Mouse (Mus musculus): ENCODE data around the gene Npy5r.

Gene Npy5r

DNA sequence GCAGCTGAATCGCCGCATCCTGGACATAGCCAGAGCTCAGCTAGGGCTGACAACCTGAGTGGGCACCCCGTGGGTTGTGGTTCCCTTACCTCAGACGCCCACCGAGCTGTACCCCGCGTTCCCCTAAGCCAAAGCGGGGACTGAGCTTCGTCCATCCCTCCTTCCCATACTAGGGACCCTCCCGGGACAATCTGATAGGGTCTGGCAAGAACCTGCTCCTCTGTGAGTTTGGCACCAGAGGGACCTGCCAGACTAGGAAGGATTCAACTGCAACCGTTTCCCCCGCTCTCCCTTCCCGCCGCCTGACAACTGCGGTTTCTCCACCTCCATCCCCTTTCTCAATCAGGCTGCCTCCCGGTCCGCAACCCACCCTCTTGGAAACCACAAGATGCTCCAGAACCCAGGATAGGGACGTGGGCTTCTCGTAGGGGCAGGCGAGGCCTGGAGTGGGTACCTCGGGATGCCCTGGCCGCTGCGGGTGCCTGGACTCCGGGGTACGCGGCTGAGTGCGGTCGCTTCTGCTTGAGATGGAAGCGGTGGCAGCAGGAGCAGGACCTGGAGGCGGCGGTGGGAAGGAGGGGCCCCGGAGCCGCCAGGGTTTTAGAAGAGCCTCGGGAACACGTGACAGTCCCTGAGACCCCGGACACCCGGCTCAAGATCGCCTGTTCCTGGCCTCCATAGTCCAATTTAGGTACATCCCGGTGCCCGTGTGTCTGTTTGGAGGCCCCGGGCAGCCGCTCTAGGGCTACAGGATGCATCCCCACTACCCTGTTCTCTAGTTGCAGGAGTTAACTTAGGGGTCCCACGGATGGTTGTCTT, at the start of gene Npy5r:
TSS of gene Npy5r (minus strand) at position 618 of the 819 bp plus-strand sequence.
- no peak for DNase-seq (ENCODE audit: low spot score in 2 of 2)

DNA sequence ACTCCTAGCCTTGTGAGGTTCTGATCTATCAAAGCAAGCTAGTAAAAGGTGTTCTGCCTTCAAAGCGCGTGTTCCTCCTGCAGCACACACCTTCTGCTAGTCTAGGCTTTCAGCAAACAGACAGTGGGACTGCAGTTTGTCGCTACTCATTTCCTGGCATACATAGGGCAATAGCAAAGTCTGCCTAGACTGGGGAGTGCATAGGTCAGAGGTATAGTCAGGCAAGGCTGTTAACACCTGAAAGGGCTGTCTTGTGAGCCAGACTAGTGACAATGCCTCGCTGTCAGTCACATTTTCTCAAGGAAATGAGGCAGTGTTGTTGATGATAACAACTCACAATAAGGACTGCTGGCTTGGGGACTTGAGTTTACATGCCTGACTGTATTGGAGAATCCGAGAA, 44.0 kb upstream of the Npy5r start:
- no peak for DNase-seq (ENCODE audit: low spot score in 2 of 2)

DNA sequence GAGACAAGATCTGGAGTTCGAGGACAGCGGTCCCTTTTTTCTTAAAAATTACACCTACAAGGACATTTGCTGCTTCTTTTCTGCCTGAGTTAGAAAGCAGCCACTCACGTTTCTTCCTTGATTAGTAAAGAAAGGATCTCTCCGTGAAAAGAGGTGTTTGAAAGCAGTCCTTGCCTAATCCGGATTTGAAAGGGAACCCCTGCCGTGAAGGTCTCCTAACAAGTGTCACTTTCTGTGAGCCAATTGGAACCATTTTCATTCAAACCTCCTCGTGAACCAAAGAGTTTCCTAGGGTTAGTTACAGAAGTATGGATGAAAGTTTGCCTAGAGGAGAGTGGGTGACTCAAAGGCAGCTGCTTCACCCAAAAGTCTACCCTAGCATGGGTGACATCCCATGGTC, 41.5 kb upstream of the Npy5r start:
- no peak for DNase-seq (ENCODE audit: low spot score in 2 of 2)

DNA sequence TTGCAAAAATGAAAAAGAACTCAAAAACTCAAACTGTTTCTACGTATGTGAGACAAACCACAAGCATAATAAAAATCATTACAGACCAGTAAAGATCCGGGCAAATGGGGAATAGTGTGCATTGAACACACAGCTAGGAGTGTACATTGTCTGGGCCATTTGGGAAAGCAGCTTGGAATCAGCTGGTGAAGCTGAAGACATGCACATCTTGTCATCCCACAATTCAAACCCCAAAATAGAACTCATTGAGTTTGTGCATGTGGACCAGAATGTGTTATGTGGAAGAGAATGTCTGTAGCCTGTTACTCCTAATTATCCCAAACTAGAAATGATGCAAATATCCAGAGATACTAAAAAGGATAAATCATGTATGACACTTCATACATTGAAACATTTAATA, 34.9 kb upstream of the Npy5r start:
- DNase-seq (ENCODE audit: low spot score in 2 of 2) = no peak

DNA sequence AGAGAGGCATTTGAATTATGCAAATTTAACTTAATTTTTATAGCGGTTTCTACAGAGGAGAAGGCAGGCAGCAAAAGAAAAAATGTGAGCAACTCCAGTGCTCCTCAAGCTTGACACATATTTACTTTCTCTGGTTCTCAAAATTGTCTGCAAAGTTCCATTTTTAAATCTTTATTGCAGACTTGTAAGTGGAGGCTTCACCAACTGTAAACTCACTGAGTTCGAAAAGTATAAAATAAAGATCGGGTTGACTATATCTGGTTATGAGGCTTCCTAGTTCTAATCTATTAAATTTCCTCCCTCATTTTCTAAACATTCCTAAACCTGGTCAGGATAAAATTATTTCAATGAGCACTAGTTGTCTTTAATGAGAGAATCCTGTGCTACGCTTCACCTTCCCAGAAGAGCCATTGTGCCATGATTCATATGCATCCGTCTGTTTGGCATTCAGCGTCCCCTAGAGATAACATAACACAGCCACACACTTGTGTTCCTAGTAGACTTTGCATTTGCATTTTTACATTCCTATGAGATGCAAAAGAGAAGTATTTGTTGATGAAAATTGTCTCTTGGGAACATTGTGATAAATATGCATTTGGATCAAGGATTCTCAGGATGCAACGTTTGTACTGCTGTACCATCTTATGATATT, 26.5 kb upstream of the Npy5r start:
- no peak for DNase-seq (ENCODE audit: low spot score in 2 of 2)

DNA sequence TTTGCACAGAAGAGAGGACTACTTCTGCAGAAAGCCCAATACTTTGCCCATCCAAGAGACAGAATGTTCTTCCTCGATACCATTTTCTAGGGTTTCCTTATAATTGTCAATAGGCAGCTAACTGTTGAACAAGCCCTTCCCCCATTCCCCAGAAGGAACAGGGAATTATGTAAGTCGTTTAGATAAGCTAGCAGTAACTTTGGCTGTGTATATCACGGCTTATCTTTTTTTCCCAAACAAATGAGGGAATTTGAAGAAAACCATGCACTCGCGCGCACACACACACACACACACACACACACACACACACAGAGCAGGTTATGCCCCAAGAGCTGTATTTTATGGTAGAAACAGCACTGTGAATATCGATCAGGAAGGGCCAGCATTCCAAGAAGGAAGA, 10.9 kb upstream of the Npy5r start:
- no peak for DNase-seq (ENCODE audit: low spot score in 2 of 2)

DNA sequence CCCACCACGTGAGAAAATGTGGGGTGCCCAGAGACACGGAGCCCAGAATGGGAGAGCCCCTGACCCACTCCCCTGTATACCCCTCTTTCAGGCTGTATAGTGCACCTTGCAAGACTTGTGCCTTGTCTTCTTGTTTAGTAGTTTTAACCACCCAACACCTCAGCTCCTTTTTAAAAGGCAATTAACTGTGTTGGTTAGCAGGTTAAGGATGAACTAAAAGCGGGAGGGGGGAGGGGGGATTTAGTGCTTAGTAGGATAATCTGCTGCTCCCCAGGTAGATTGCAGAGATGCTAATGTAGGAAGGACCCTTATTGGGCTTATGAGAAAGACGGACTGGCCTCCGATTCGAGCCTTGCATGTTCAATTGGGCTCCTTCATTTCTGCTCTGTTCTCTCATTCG, 10.1 kb upstream of the Npy5r start:
- DNase-seq (ENCODE audit: low spot score in 2 of 2) = no peak

DNA sequence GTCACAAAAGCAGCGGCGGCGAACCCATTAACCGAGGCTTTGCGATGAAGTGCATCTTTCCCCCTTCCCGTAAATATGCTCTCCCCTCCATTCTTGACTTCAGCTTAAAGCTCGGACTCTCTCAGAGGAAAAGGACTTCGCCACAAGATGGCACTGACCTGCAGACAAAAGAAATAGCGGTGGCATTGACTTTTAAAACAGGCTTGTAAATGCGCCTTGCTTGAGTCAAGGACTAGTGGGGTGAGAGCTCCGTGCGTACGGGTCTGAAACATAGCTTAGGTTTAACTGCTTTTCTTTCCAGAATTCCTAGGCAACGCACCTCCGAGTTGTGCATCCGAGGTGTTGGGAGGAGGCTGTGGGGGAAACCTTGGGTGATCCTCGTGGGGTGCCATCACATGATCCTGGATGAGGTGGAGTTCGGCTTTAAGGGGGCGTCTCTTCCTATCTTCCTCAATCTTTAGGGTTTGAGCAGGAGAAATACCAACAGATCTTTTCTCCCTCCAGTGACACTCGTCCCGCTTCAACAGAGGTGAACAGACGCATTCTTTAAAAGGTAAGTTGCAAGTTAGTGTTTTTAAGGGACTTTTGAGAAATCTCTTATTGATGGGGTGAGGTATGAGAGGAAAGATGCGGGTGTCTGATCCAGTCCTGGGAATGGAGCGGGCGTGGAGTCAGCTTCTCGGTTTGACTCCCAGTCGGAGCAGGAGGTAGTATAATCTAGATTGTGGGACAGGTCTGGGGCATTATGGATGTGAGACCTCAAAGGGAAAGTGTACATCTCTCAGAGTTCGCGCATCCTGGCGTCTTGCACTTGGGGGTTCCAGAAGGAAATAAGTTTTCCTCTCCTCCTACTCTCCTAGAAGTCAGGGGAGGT, 9.3 kb upstream of the Npy5r start, which contains the start of gene Npy1r:
TSS of gene Npy1r (plus strand) at position 223 of the 874 bp plus-strand sequence.
- DNase-seq (ENCODE audit: low spot score in 2 of 2) = no peak

DNA sequence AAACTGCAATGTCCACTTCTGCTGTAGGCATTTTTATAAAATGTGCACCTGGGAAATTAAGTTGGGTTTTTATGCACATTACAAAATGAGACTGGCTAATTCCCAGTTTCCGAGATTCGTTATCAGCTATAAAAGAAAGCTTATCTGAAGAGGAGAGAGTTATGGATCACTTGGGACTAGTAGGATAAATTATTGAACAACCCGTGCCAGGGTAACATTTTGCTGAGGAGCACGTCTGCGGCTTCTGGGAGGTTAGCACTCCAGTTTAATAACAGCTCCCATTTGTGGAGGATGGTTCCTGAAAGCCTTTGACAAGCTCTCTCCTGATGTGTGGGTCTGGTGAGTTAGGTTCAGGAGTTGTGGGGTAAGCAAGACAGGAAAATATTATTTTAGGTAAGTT, 2.5 kb upstream of the Npy5r start:
- DNase-seq (ENCODE audit: low spot score in 2 of 2) = no peak

DNA sequence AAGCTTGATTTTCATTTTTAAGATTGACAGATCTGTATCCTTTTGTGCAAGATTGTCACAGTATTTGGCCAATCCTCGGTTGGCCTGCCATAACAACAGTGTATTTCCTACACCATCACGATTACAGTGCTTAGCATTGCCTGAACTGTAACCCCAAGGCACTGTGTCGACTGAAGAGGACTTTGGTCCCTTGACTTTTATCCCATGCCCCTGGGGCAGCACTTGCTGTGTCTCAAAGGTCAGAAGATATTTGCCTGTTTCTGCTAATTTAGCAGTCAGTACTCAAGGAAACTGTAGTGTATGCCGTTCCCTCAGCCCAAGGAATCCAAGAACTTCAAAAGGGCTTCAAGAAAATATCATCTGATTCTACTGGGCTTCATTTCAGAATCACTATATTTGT, 871 bp upstream of the Npy5r start:
- no peak for DNase-seq (ENCODE audit: low spot score in 2 of 2)

DNA sequence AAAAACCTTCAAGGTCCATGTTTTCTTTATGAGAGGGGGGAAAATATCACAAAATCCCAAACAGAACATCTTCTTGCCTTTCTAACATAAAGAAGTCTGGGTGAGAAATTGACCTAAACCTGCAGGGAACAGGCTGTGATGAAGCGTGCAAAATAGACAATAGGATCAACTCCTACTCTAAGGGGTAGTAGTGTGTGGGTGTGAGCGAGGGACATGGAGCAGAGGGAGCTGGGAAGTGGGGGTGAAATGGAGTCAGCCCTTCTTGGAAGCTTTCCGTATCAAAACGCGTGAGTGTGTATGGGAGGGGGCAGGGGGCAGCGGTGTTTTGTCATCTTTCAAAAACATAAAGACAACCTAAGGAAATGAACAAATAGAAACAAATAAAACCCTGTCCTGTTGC, 467 bp upstream of the Npy5r start:
- no peak for DNase-seq (ENCODE audit: low spot score in 2 of 2)

DNA sequence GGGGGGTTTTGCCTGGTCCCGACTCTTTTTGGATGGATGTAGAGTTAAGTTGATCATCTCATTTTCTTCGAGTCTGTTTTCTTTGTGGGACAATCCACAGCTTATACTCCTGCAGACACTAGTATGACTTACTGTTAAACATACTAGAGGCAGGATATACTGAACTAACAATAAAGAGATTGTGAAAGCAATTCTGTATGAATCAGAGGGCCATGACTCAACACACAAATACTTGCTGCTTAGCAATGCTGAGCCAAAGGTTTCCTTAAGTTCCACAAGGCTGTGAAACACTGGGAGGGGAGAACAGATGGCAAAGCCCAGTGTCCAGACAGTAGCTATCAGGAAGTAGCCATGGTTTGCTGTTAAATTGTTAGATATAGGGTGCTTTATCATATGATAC, 6.7 kb downstream of the Npy5r start:
- DNase-seq (ENCODE audit: low spot score in 2 of 2) = no peak

DNA sequence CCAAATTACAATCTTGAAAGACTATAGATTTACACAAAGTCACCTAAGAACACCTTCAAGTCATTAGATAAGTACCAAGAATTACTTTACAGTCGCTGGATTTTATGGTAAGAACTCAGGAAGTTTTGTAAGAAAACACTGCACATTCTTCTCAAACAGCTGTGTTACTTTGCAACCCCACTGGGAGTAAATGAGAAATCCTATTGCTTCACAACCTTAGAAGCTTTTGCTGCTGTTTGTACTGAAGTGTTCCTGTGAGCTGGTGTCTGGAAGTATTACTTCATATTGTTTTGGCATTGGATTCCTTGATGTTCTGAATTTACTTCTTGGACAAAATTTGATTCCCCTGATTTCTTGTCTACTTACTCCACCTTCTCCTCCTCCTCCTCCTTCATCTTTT, 57.2 kb downstream of the Npy5r start:
- no peak for DNase-seq (ENCODE audit: low spot score in 2 of 2)
